Mouse (Mus musculus): ENCODE data around the gene Prl3d1. TPM values are rescaled to one million over a fixed set of nuclear protein-coding genes. Genes with fewer than 3 reads are reported as not detected.
"Not testable (repeated sequence)": the region's sequence is repeated elsewhere in the genome, so short reads cannot be mapped to it uniquely, and the experiment has no call there.

Prl3d1 gene
- not detected in 2 replicates for polyA plus RNA-seq (2016; fragmentation: Nextera tagmentation; extraction: Ambion mirVana)

DNA sequence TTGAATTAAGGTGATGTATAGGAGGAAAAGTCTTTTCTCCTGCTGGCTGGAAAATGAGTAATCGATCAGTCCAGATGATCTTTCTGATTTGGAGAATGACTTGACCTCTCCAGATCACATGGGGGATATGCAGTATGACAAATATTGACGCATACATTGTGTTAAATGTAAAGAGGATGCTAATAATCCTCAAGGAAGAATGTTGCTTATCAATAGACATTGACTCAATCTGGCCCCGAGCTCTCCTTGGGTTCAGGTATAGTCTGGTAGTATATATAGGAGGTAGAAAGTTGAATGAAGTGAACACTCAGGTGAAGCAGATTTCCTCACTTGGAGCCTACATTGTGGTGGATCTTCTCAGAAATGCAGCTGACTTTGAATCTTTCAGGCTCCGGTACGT, at the start of gene Prl3d1:
Prl3d1 (plus strand) TSS at position 301 of the 400 bp plus-strand sequence.
- 91% methylated on average over 5 of the region's 5 CpGs for WGBS
- not testable (repeated sequence) for ATAC-seq (ENCODE audit: low FRiP score); H3K36me3 ChIP-seq (replicated peaks); H3K27me3 ChIP-seq; H3K4me2 ChIP-seq; H3K4me3 ChIP-seq (replicated peaks); H3K27ac ChIP-seq; H3K4me1 ChIP-seq; H3K9ac ChIP-seq; H3K9me3 ChIP-seq

DNA sequence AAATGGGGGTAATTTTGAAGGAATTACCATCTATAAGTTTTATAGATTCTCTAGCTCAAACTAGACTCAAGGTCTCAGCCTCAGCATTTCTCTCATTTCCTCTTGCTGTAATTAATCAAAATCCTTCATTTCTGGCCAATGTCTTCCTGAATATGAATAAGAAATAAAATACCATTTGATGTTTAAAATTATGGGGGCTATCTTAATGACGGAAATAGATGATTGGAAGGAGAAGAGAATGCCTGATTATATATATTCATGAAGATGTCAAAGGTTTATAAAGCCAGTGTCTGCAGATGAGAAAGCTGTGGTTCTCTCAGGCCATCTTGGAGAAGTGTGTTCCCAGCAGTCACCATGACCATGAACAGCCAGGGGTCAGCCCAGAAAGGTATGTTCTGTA, 36.7 kb upstream of the Prl3d1 start, which contains the start of gene Prl:
Prl (plus strand) TSS at position 301 of the 400 bp plus-strand sequence.
- Histone ChIP-seq H3K4me3 (replicated peaks) (no peak within 1 kb of the TSS), H3K36me3 (replicated peaks) (no peaks in the 10 kb centered on the region), H3K4me2 (no peak within 1 kb of the TSS), H3K9ac (no peak within 1 kb of the TSS), H3K27ac (no peak within 1 kb of the TSS), H3K9me3 (no peaks in the 10 kb centered on the region), H3K4me1 (no peaks in the 10 kb centered on the region), H3K27me3 (no peaks in the 10 kb centered on the region)
- no peak for ATAC-seq (ENCODE audit: low FRiP score)
- WGBS = 91% methylated on average over 1 of the region's 1 CpGs

DNA sequence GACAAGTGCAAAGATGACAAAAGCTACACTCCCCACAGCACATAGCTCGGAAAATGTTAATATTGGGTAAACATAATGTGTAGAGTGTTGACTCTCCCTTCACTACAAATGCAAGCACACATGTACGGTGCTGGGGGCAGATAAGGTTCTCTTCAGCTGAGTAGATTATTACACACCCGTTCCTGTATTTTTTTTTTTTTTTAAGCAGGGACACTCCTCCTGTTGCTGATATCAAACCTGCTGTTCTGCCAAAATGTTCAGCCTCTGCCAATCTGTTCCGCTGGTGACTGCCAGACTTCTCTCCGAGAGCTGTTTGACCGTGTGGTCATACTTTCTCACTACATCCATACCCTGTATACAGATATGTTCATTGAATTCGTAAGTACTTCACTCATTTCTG, 34.8 kb upstream of the Prl3d1 start:
- WGBS = 92% methylated on average over 7 of the region's 7 CpGs
- Histone ChIP-seq H3K4me3 (replicated peaks) (no peak overlapping the region), H3K4me2 (no peak overlapping the region), H3K4me1 (no peaks in the 10 kb centered on the region), H3K27me3 (no peaks in the 10 kb centered on the region), H3K27ac (no peak overlapping the region), H3K9me3 (no peaks in the 10 kb centered on the region), H3K9ac (no peak overlapping the region), H3K36me3 (replicated peaks) (no peaks in the 10 kb centered on the region)
- no peak for ATAC-seq (ENCODE audit: low FRiP score)

DNA sequence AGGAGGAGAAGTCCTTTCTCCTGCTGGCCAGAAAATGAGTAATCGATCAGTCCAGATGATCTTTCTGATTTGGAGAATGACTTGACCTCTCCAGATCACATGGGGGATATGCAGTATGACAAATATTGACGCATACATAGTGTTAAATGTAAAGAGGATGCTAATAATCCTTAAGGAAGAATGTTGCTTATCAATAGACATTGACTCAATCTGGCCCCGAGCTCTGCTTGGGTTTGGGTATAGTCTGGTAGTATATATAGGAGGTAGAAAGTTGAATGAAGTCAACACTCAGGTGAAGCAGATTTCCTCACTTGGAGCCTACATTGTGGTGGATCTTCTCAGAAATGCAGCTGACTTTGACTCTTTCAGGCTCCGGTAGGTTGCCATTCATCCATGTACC, 27.4 kb downstream of the Prl3d1 start, which contains the start of gene Prl3d2:
Prl3d2 (plus strand) TSS at position 301 of the 400 bp plus-strand sequence.
- not testable (repeated sequence) for H3K4me3 ChIP-seq (replicated peaks); ATAC-seq (ENCODE audit: low FRiP score); H3K4me1 ChIP-seq; H3K27me3 ChIP-seq; H3K4me2 ChIP-seq; H3K27ac ChIP-seq; H3K9ac ChIP-seq; H3K9me3 ChIP-seq; H3K36me3 ChIP-seq (replicated peaks)
- 92% methylated on average over 4 of the region's 4 CpGs for WGBS

DNA sequence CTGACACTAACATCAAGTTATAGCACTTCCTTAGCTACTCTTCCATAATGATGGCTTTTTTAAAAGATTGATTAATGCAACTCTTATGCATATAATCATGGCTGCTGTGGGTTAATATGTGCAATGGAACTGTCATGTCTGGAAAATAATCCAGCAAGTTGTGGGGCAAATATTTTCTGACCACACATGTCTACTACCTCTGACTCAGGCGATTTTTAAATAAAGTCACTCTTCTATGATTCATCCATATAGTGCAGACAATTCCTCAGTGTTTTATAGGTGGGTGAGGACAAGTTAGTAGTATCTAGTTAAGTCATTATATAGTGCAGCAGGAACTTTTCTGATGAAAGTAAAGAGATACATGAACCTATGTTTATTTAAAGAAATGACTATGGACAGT, 54.3 kb downstream of the Prl3d1 start:
- ATAC-seq (ENCODE audit: low FRiP score) = no peak
- H3K36me3 ChIP-seq (replicated peaks) = no peaks in the 10 kb centered on the region
- no peak overlapping the region for H3K4me3 ChIP-seq (replicated peaks)
- no peak overlapping the region for H3K4me2 ChIP-seq
- H3K9me3 ChIP-seq = no peaks in the 10 kb centered on the region
- 68% methylated on average over 1 of the region's 1 CpGs for WGBS
- no peaks in the 10 kb centered on the region for H3K27me3 ChIP-seq
- H3K9ac ChIP-seq = no peak overlapping the region
- no peak overlapping the region for H3K27ac ChIP-seq
- no peaks in the 10 kb centered on the region for H3K4me1 ChIP-seq

Other genes starting within 250 kb of the Prl3d1 start
- not detected in 2 replicates for gene Prl, start 36.6 kb upstream of the Prl3d1 start, polyA plus RNA-seq (2016; fragmentation: Nextera tagmentation; extraction: Ambion mirVana)
- not detected in 2 replicates for gene Prl3d2, start 27.5 kb downstream of the Prl3d1 start, polyA plus RNA-seq (2016; fragmentation: Nextera tagmentation; extraction: Ambion mirVana)
- gene Prl3d3, start 62.6 kb downstream of the Prl3d1 start, polyA plus RNA-seq (2016; fragmentation: Nextera tagmentation; extraction: Ambion mirVana) = not detected in 2 replicates
- gene Prl3c1, start 102.5 kb downstream of the Prl3d1 start, polyA plus RNA-seq (2016; fragmentation: Nextera tagmentation; extraction: Ambion mirVana) = not detected in 2 replicates
- gene Prl3b1, start 147.7 kb downstream of the Prl3d1 start, polyA plus RNA-seq (2016; fragmentation: Nextera tagmentation; extraction: Ambion mirVana) = 0.29 TPM in 1 of 2 replicates, not detected in the other
- not detected in 2 replicates for gene Prl3a1, start 165.2 kb downstream of the Prl3d1 start, polyA plus RNA-seq (2016; fragmentation: Nextera tagmentation; extraction: Ambion mirVana)
- not detected in 2 replicates for gene Prl6a1, start 218.4 kb downstream of the Prl3d1 start, polyA plus RNA-seq (2016; fragmentation: Nextera tagmentation; extraction: Ambion mirVana)

All from forebrain, embryonic 12.5 days (tissue).